Mouse (Mus musculus) CH12.LX (cell line): ENCODE data around the gene Hmgcll1.

Source experiments
- CTCF ChIP-seq, 2 experiments: IDR thresholded peaks in 1 of 2; conservative IDR thresholded peaks in 1 of 2; 2 replicates each; pipeline ENCODE4 v1.5.1; 2011 to 2012; ENCODE audit warnings: low read depth in 2 of 2, low read length in 2 of 2, improper control_type of control experiment in 1 of 2, inconsistent platforms in 1 of 2, mild to moderate bottlenecking in 1 of 2, moderate library complexity in 1 of 2
- E2F4 ChIP-seq: IDR thresholded peaks from 2 replicates; pipeline ENCODE4 v1.6.1; 2011; ENCODE audit warnings: low read depth, low read length, improper control_type of control experiment; ENCODE audit not compliant: insufficient replicate concordance
- KAT2A ChIP-seq: IDR thresholded peaks from 2 replicates; pipeline ENCODE4 v1.6.1; 2012; ENCODE audit warnings: low read length, improper control_type of control experiment, inconsistent platforms; ENCODE audit not compliant: insufficient replicate concordance
- MAFK ChIP-seq: IDR thresholded peaks from 2 replicates; pipeline ENCODE4 v1.6.1; 2011; ENCODE audit warnings: low read length, improper control_type of control experiment; ENCODE audit not compliant: insufficient replicate concordance
- MAX ChIP-seq: IDR thresholded peaks from 2 replicates; pipeline ENCODE4 v1.6.1; 2011; ENCODE audit warnings: low read length, improper control_type of control experiment
- PAX5 ChIP-seq: IDR thresholded peaks from 2 replicates; pipeline ENCODE4 v1.6.1; 2012; ENCODE audit warnings: low read length, inconsistent platforms, mixed read lengths
- POLR2A ChIP-seq: IDR thresholded peaks from 2 replicates; pipeline ENCODE4 v1.6.1; 2011; ENCODE audit warnings: low read depth, mild to moderate bottlenecking, improper control_type of control experiment, low read length
- POLR2AphosphoS2 ChIP-seq: IDR thresholded peaks from 2 replicates; pipeline ENCODE4 v1.6.1; 2011; ENCODE audit warnings: low read depth, low read length, improper control_type of control experiment
- SIN3A ChIP-seq: IDR thresholded peaks from 2 replicates; pipeline ENCODE4 v1.6.1; 2012; ENCODE audit warnings: low read length, improper control_type of control experiment, inconsistent platforms
- USF1 ChIP-seq: IDR thresholded peaks from 2 replicates; pipeline ENCODE4 v1.6.1; 2014; ENCODE audit warnings: low read depth, mild to moderate bottlenecking, inconsistent platforms, low read length, improper control_type of control experiment
- USF2 ChIP-seq: conservative IDR thresholded peaks from 2 replicates; pipeline ENCODE4 v1.6.1; 2011; ENCODE audit warnings: low read depth, low read length, improper control_type of control experiment
- ZNF384 ChIP-seq: IDR thresholded peaks from 2 replicates; pipeline ENCODE4 v1.6.1; 2012; ENCODE audit warnings: low read depth, low read length, improper control_type of control experiment, inconsistent platforms

DNA sequence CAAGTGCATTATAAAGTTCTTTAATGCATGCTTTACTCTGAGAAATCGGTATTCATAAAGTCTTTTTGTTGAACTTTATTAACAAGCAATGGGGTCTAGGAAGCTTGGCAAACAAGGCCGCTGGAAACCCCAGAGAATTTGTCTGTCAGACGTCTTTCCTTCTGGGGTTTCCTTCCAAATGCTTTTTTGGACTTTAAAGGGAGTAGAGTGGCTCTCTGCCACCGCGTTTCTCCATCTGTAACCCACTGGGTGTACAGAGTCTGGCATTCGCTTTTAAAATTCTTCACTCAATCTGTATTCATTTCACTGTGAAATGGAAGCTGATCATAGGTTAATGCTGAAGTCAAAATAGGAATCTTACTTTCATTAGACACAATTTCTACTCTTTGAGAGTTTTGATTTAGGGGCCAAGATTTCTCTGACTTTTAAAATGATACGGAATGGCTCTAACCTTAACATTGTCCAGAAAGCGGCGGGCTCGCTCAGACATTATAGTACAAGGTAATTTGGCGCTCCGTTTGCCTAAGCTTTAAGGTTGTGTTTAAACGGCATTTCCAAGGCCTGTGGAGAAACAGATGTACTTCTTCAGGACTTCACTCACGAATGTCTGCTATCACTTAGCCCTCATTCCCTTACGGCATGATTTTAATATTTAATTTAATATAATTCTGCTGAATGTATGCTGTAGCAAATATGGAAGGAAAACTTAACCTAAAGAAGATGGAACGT is 15.0 kb downstream of the Hmgcll1 start:
- TF ChIP-seq POLR2A (no peak), USF1 (no peak), CTCF (conservative IDR thresholded peaks at IDR 0.05 in 1 of 2, IDR thresholded peaks at IDR 0.05 in 1 of 2; ENCODE audit: low read depth in 2 of 2, low read length in 2 of 2) (no peak), USF2 (no peak), SIN3A (no peak), KAT2A (no peak), E2F4 (no peak), PAX5 (no peak), ZNF384 (no peak), POLR2AphosphoS2 (no peak), MAFK (no peak), MAX (no peak)
